Mouse (Mus musculus): ENCODE results near the gene Fzr1.

The Fzr1 gene

DNA sequence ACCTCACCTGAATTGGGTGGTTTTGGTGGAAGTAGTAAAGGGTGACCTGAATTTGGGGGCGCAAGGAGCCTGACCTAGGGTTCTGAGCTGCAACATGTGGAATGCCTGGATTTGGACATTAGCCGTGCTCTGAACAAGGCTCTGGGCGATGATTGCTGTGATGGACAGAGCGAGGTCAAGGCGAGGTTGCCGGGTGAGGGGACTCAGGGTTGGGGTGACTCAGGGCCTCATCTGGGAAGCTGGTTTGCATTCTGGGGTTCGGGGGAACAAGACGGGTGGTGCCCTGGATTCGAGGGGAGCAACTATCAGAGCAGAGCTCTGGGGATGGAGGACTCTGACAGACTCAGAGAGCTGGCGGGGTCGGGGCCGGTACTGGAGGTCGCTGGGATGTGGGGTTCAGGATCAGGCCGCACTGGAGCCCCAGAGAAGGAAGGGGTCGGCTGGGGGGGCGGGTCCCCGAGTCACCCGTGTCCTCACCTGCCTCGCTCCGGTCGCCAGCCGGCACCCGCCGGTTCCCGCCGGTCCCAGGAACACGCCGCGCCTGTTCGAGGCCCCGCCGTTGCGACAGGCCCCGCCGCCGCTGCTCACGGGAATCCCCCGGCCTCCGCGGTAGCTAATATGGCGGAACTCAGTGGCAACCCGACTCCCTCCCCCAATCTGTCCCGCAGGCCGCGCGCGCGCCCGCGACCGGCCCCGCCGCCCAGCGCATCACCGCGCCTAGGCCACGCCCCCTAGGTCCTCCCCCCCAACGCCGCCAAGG lies at the start of gene Fzr1:
TSS of gene Fzr1 (minus strand) at position 724 of the 760 bp plus-strand sequence.
- DNase-seq (ENCODE audit: low read depth, low spot score): no peak

DNA sequence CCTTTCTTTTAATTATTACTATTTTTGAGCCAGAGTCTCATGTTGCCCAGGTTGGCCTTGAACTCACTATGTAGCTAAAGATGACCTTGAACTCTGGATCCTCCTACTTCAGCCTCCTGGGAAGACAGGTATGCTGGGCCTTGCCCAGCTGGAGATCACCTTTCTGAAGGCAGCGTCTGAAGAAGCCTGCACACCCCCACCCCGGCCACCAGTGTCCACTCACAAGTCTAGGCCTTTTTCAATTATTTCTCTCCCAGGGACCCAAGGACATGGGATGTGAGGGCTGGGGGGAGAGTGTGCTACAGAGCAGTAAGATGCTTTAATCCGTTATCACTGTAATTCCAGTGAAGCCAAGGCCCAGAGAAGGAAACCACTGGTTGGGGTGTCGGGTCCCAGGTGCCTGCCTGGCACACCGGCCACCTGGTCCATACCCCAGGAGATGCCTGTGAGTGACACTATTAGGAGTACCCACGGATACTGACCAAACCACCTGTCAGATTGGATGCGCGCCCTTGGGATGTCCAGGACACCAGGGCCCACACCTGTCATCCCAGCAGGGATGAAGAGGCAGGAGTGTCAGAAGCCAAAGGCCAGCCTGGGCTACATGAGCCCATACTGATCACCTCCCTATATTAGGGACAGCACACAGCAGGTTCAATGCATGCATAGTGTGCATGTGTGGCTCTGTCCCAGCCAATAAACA lies 49.6 kb upstream of the Fzr1 start:
- no peak for DNase-seq (ENCODE audit: low read depth, low spot score)

DNA sequence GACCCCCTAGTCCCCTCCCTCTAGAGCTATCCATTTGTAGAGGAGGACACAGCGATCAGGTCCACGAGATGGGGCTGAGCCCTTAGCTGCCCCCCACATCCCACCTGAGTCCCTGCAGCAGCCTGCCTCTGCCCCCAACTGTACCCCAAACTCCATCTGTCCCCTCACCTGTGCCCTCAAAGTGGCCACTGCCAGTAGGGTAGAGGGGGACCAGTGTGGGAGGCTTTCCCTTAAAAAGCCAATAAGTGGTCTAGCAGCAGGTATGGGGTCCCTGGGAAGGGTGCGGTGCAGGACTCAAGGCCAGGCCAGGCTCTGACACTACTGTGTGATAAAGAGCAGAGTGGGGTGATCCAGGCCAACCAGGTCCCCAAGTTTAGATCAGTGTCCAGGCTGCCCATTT lies 49.0 kb upstream of the Fzr1 start:
- DNase-seq (ENCODE audit: low read depth, low spot score): no peak

DNA sequence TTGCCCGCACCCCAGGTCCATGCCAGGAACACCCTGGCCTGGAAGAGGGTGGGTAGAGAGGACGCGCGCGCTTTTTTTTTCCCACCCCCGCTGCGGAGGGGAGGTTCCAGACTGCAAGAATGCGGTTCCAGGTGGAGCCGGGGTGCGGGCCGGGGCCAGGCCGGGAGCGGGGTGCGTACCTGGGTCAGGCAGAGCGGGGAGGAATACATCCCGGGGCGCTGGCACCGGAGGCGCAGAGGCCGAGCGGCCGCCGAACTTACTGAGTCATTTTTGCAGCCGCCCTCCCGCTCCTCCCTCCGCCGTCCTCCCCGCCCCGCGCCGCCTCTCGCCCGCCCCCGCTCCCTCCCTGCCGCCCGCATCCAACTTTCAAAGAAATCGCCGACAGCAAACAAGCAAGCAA lies 48.6 kb upstream of the Fzr1 start:
- no peak for DNase-seq (ENCODE audit: low read depth, low spot score)

DNA sequence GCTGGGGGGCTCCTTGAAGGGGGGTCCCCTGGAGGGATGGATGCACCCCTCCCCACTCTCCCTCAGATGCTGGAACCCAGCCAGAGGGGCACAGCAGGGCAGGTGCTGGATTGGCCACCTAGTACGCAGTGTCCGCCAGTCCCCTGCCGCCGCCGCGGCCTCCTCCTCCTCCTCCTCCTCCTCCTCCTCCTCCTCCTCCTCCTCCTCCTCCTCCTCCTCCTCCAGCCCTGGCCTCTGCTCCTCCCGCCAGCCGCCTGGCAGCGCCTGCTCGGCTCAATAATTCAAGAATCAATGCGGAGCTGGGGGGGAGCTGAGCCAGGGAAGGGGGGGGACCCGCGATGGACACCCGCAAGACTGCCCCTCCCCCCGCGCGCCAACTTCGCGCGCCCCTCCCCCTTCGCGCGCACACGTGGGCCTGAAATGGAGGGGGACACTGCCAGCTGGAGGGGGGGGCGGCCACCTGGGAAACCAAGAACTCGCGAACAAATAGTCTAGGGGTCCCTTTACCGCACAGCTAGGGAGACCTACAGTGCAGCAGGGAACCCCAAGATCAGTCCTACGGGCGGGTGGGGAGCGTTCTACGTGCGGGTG lies 47.9 kb upstream of the Fzr1 start:
- DNase-seq (ENCODE audit: low read depth, low spot score): no peak

DNA sequence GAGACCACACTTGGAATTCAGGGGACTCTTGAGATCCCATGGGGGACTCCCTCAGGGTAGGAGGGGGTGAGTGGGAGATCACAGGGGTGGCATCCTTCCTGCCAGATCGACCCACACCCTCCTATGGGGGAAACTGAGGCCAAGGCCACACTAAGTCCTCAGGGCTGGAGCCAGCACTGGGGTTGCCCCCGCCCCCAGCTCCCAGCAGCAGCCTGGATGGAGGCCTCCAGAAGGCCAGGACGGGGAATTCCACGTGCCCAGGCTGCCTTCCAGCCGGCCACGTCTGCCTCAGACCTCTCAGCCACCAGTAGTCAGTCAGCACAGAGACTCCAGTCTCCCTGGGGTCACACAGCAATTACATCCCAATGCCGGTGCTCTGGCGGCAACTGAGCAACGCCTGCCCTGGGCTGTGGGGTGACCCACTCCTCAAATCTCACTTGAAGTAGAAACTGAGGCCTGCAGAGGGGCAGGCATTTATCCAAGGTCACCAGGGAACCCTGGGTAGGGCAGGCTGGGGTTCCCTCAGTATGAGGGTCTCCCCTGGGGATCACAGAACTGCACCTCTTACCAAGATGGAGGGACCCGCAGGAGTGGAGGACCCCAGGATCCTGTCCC lies 47.0 kb upstream of the Fzr1 start:
- DNase-seq (ENCODE audit: low read depth, low spot score): no peak

DNA sequence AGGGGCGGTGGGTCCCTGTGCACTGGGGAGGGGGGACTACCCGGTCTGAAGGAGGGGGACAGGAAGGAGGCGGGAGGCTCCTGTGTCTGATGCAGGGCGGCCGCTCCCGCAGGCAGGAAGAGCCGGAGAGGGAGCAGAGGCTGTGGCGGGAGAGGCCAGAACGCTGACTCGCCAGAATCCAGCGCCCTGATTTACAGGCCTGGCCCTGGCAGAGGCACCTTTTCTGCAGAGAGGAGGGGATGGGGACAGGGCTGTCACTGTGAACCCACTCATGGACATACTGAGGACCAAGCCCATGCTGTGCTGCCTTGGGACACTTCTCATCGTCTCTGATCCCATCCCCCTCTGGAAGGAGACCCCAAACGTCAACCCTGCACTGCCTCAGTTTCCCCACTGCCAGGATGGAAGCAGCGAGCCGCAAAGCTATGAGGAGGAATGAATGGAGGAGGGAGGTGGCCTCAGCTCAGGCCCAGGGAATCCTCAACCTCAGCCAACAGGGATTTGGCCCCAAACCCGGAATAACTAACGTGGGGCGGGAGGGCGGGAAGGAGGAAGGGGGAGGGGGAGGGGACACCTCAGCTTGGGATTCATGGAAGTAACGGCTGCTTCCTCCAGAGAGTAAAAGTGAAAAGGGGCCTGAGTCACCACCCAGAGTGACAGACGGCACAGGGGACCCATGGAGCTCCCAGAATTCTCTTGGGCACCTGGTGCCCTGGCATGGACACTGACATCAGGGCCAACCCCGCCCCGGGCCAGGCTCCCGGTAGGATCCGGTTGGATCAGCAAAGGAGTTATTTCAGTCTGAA lies 46.1 kb upstream of the Fzr1 start:
- DNase-seq (ENCODE audit: low read depth, low spot score): no peak

DNA sequence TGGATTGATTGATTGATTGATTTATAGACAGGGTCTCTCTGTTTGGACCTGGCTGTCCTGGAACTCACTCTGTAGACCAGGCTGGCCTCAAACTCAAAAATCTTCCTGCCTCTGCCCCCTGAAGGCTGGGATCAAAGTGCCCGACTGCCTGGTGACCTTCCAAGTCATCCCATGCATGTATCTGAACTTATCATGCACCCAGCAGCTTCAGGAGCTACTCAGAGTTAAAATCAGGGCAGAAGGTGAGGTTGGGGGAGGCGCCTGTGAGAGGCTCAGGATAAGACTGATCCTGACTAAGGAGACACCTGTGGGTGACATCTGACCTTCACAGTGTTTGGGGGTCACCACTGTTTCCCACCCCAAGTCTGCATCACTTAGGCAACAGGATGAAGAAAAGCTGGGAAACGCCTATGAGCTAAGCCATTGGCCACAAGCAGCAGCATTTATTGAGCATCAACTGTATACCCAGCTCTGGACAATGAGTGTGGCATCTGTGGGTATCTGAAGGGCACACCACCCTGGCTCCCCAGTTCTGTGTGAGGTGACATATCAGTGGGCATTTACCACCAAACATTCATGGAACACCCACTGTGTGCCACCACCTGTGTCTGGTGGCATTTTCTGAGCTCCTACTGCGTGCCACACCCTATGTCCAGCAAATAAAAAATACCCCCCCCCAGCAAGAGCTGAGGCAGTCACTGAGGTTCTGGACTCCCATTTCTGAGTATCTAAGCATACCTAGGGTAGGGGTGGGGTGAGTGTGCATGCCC lies 45.3 kb upstream of the Fzr1 start:
- DNase-seq (ENCODE audit: low read depth, low spot score): no peak

DNA sequence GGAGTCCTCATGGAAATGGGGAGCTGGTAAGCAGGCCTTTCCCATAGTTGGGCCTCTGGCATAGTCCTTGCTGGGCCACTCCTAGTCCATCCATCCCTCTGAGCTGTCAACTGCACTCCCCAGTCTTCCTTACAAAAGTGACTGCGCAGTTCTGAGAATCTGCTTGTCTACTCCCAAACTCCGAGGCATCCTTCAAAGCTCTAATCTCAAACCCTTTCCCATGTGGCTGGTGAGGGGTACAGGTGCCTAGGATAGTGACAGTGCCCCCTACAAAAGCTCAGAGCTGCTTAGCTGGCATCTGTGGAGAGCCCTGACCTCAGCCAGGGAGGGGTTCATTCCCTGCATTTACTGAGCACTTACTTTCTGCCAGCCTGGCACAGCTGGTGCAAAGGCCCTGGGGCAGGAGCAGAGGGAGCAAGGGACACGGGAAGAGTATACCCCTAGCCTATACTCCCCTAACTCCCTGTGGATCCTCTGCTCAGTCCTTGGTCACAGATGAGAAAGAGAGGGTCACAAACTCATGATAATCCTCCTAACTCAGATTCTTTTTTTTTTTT lies 44.4 kb upstream of the Fzr1 start:
- DNase-seq (ENCODE audit: low read depth, low spot score): no peak

DNA sequence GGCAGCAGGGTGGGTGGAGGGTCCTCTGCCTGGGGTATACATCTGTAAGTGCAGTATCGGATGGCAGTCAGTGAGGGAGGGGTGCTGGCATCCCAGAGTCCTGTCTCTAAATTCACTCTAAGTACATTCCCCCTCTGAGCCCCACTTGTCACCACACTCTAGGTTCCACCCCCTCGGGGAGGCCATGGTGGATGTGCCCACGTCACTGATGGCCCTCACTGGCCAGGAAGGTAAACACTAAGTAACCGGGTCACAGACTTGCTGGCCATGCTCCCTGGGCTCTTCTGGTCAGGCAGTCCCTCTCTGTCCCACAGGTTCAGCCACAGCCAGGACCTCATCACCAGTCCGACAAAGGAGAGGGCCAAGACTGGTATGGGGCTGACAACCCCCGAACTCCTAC lies 43.9 kb upstream of the Fzr1 start:
- no peak for DNase-seq (ENCODE audit: low read depth, low spot score)

DNA sequence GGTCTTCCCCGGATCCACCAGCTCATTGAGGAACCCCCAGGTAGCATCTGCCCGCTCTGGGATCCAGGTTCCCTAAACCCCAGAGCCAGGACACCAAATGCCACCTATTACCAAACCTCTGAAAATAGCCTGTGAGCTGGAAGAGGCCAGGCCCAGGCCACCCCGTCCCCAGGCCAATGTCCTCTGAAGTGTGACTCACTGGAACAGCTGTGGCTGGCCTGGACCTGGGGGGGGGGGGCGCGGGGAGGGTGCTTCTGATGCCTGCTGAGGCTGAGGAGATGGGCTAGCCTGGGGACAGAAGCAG lies 43.4 kb upstream of the Fzr1 start:
- no peak for DNase-seq (ENCODE audit: low read depth, low spot score)

DNA sequence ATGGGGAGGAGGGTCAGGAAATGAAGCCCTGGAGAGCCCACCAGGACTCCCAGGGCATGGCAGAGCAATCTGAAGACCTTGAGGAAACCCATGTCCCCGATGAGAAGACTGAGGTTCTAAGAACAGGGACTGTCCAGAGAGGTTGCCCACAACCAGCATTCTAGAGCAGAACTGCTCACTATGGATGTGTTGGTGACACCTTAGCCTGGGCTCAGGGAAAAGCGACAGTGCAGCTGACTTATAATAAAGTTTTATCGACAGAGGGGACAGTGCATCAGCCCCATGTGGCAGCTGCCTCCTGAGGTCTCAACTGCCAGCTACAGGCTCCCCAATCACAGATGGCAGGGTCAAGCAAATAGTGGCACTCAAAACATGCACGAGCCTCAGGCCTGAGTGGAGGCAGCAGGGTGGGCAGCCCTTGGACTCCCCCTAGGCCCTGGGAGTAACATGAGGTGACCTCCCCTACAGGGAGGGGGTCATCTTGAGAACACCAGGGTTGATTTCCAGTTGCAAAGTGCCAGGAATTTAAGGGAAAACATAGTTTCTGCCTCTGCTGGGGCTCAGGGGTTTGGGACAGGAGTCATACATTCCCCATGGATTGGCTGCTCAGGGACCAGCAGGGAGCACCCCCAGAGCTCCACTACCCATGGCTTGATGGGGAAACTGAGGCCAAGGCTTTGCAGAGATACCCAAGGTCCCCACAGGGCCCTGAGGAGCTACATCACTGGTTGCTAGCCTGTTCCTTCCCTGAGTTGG lies 42.9 kb upstream of the Fzr1 start:
- no peak for DNase-seq (ENCODE audit: low read depth, low spot score)

DNA sequence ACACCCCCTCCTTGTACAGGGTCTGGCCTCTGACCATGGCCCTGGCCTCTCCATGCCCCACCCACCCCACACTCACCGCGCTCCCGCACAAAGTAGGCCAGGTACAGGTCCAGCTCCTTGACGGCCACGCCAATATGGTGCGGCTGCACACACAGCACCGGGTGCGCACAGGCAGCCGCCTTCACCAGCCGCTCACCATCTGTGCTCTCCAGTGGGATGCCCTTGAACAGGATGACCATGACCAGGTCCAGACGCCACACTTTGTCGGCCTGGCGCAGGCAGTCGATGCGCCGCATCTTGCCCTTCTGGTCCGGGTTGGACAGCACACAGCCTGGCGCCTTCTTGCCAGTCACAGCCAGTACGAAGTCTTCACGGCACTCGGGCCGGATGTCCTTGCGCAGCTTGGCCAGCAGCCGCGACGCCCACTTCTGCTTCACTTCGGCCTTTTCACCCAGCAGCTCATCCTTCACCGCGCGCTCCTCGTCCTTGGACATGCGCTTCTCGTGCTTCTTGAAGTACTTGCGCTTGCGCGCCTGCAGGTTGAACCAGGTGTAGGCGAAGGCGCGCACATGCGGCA lies 42.0 kb upstream of the Fzr1 start:
- no peak for DNase-seq (ENCODE audit: low read depth, low spot score)

DNA sequence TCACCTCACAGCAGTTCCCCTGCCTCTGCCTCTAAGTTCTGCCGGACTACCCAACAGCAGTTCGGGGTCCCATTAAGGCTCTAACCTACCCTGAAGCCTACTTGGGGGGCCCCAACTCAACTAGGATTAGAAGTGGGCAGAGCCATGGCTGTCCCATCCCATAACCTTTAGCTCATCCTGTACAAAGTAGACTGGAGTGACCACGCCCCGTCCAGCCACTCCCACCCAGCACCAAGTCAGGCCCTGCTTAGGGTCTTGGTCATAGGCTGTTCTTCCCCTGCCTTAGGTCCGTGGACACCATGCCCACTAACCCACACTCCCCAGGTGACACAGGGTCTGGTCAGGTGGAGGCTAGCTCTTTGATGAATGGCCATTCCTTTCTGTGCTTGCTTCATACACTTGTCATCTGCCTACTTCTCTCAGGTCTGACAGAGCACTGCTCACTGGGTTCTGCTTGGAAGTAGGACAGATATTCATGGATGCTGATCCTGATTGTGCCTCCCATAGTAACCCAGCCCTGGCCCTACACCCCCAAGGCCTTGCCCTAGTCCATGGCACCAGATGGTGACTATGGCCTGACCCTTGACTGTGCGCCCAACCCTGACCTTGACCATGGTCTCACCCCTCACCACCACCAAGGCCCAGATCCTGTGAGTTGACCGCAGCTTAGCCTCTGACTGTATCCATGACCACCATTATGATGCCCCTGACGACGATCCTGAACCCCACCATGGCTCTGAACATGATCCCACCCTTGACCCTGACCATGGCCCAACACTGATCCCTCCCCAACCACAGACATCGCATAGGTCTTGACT lies 41.0 kb upstream of the Fzr1 start:
- no peak for DNase-seq (ENCODE audit: low read depth, low spot score)

DNA sequence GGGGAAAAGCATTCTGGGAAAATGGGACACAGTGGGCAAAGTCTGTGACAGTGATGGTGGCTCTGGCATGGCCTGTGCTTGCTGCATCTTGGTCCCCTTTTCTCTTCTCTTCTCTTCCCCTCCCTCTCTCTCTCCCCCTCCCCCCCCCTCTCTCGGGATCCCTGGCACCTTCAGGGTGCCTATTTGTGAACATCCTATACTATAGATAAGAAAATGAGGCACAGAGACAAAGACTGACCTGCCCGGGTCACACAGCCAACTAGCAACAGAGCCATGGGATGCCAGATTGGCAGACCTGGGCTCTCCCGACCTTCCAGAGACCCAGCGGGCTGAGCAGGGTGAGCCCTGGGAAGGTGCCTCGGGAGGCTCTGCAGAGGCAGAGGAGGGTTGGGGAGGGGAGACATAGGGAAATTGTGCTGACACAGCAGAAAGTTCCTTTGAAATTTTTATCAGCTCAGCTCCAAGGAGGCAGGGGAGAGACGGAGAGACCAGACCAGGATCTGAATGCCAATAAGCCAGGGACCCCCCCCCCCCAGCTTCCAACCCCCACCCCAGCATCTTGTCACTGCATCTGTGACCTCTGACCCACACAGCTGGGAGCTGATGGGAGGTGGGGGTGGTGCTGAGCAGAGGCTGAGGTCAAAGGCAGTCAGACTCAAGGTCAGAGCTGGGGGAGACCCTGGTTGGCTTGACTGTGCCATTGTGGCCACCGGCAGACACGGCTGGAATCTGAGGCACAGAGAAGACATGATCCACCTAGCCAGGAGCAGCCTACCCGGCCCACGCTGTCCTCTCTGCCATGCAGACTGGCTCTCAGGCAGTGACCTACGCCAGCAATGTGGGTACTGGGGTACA lies 40.1 kb upstream of the Fzr1 start:
- DNase-seq (ENCODE audit: low read depth, low spot score): no peak

DNA sequence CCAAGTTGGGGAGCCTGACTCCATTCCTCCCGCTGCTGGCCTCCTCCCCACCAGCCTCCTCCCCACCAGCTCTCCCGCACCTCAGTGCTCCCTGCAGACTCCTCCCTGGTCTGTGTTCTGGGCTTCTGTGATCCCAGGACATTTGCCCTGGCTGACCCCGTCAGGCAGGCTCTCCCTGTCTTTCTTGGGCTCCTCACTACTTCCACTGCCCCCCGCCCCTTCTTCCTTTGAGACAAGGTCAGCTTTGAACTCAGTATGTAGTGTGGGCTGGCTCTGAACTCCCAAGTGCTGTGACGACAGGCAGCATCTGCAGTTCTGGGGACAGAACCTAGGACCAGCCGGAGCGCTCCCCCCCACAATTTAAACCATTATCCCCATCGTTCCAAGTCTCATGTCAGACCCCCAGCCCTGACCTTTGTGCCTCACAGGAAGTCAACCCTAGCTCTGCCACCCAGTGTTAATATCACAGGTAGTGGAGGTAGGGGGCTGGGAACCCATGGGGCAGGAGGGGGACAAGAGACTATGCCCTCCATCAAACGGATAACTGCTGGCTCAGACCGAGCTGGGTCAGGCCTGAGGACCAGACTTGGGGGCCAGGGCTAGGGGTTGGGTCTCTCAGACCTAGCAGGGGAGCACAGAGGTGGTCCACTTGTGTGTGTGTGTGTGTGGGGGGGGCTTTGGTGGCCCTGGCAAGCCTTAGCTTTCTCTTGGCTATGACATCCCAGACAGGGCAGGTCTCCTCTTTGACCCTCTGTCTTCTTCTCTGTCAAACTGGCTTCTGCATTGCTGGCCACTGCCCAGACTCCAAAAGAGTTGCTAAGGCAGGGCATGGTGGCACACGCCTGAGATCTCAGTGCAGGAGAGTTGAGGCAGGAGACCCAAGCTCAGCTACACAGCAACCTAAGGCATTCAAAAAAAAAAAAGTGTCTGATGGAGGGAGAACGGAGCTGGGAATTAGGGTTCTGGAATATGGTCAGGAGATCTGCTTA lies 39.2 kb upstream of the Fzr1 start:
- DNase-seq (ENCODE audit: low read depth, low spot score): no peak

Data from WW6 (cell line).